Comparison of ENCODE assay signal across 22 mouse cellular contexts in genomic region chr2:36040872-36041271, GRCm38 (mm10). TPM values are rescaled to one million over a fixed set of nuclear protein-coding genes. Genes with fewer than 3 reads are reported as not detected.
DNase-seq lines count a peak whose midpoint lies in the region; ATAC-seq and TF ChIP-seq lines count a peak whose summit lies in the region.
"Had no signal": no experiment of that assay in that cellular context is flagged by ENCODE, and none has a peak within 500 bp of the region (broad histone marks: within the 10 kb centered on the region; RNA-seq: fewer than 3 reads in every experiment).

No protein-coding gene starts in this region.

- no peaks in the 10 kb centered on the region for H3K27me3 ChIP-seq in heart, embryonic 12.5 days (replicated peaks)
- no peaks in the 10 kb centered on the region for H3K27me3 ChIP-seq in liver, adult 2 months (ENCODE audit: control insufficient read depth, insufficient read depth, low read length)
- no peaks in the 10 kb centered on the region for H3K27me3 ChIP-seq in liver, embryonic 12.5 days (replicated peaks)
- H3K27me3 ChIP-seq in MEL (ENCODE audit: control insufficient read depth in 1 of 2, insufficient read depth in 2 of 2, low read length in 2 of 2), result no peaks in the 10 kb centered on the region
- H3K27me3 ChIP-seq in splenic B cell, adult 2 months (ENCODE audit: control insufficient read depth, insufficient read depth, low read length, poor library complexity, severe bottlenecking), result no peaks in the 10 kb centered on the region
- H3K27me3 ChIP-seq: midbrain, embryonic 12.5 days; neural tube, embryonic 13.5 days had no signal

- no peak for TF ChIP-seq RAD21 in MEL (IDR thresholded peaks at IDR 0.05; ENCODE audit: low read depth, low read length)

- H3K36me3 ChIP-seq in heart, embryonic 12.5 days, result peaks cover 60% of the 10 kb centered on the region
- peaks cover 32% of the 10 kb centered on the region for H3K36me3 ChIP-seq in liver, adult 2 months (ENCODE audit: control insufficient read depth, insufficient read depth, low read length)
- H3K36me3 ChIP-seq in liver, embryonic 12.5 days, result peaks cover 80% of the 10 kb centered on the region
- H3K36me3 ChIP-seq in MEL (ENCODE audit: control insufficient read depth in 1 of 2, insufficient read depth in 2 of 2, low read length in 2 of 2), result peaks cover 10 to 22% of the 10 kb centered on the region in 2 experiments
- peaks cover 7% of the 10 kb centered on the region for H3K36me3 ChIP-seq in splenic B cell, adult 2 months (ENCODE audit: control insufficient read depth, insufficient read depth, low read length, poor library complexity, severe bottlenecking)

- no peak overlapping the region for H3K27ac ChIP-seq in heart, embryonic 12.5 days (ENCODE audit: poor library complexity, severe bottlenecking)
- H3K27ac ChIP-seq in liver, adult 2 months (replicated peaks; ENCODE audit: insufficient read depth, low read depth, low read length), result peak overlapping the region; percentile 2; the same call in 1 of the 2 replicates
- H3K27ac ChIP-seq in liver, embryonic 12.5 days, result no peak overlapping the region
- H3K27ac ChIP-seq in MEL (ENCODE audit: control insufficient read depth, low read depth, low read length), result no peak overlapping the region
- H3K27ac ChIP-seq: hindbrain, embryonic 10.5 days; liver, embryonic 14.5 days; macrophage; midbrain, embryonic 12.5 days; neural tube, embryonic 13.5 days had no signal

- no peak overlapping the region for H3K4me2 ChIP-seq in heart, embryonic 12.5 days
- H3K4me2 ChIP-seq in liver, embryonic 12.5 days, result no peak overlapping the region
- H3K4me2 ChIP-seq: midbrain, embryonic 12.5 days; neural tube, embryonic 13.5 days had no signal

- H3K9me3 ChIP-seq in heart, embryonic 12.5 days (replicated peaks), result no peaks in the 10 kb centered on the region
- H3K9me3 ChIP-seq in liver, embryonic 12.5 days (replicated peaks), result no peaks in the 10 kb centered on the region
- H3K9me3 ChIP-seq in MEL (replicated peaks; ENCODE audit: insufficient read depth, low read length), result no peaks in the 10 kb centered on the region
- H3K9me3 ChIP-seq: hindbrain, embryonic 10.5 days; midbrain, embryonic 12.5 days; neural tube, embryonic 13.5 days had no signal

- no peak for TF ChIP-seq EP300 in MEL (IDR thresholded peaks at IDR 0.05; ENCODE audit: low read depth in 1 of 2, low read length in 2 of 2)

- intact Hi-C loops in heart, postnatal 14 days (cut with DNase I), result no loop called here

- peaks cover 27% of the 10 kb centered on the region for H3K4me1 ChIP-seq in heart, embryonic 12.5 days (replicated peaks)
- peaks cover 25% of the 10 kb centered on the region for H3K4me1 ChIP-seq in liver, adult 2 months (ENCODE audit: control insufficient read depth, insufficient read depth, low read length)
- H3K4me1 ChIP-seq in liver, embryonic 12.5 days, result peaks cover 35% of the 10 kb centered on the region
- peaks cover 0 to 5% of the 10 kb centered on the region in 2 experiments; a peak in 1 of 4 replicates for H3K4me1 ChIP-seq in MEL (ENCODE audit: control insufficient read depth in 1 of 2, insufficient read depth in 2 of 2, low read length in 2 of 2)
- H3K4me1 ChIP-seq: hindbrain, embryonic 10.5 days; midbrain, embryonic 12.5 days had no signal

- no peak for TF ChIP-seq CTCF in liver, adult 2 months (IDR thresholded peaks at IDR 0.05; ENCODE audit: low read depth, low read length)
- no peak for TF ChIP-seq CTCF in MEL (IDR thresholded peaks at IDR 0.05 in 2 of 3, conservative IDR thresholded peaks at IDR 0.05 in 1 of 3; ENCODE audit: control insufficient read depth in 1 of 3, insufficient read depth in 1 of 3, low read depth in 2 of 3, low read length in 3 of 3, poor library complexity in 1 of 3, severe bottlenecking in 1 of 3)

- no peak for ATAC-seq in heart, embryonic 12.5 days (ENCODE audit: insufficient number of reproducible peaks, low FRiP score)
- ATAC-seq in liver, embryonic 12.5 days, result no peak
- no peak for ATAC-seq in erythroid progenitor cell, adult 5-6 weeks (replicated peaks; ENCODE audit: low FRiP score, poor library complexity, severe bottlenecking)
- ATAC-seq: CD4-positive, CD25-positive, alpha-beta regulatory T cell, adult 4 months; forebrain, postnatal 0 days had no signal

- TF ChIP-seq POLR2A in liver, adult 2 months (IDR thresholded peaks at IDR 0.05; ENCODE audit: extremely low read depth, insufficient read depth, low read length), result no peak
- no peak for TF ChIP-seq POLR2A in MEL (IDR thresholded peaks at IDR 0.05; ENCODE audit: control insufficient read depth in 1 of 2, insufficient read depth in 1 of 2, low read depth in 1 of 2, low read length in 2 of 2, poor library complexity in 1 of 2)

- 53% methylated on average over 1 of the region's 1 CpGs for WGBS in heart, embryonic 12.5 days
- 62% methylated on average over 1 of the region's 1 CpGs for WGBS in liver, adult 2 months
- WGBS in liver, embryonic 12.5 days (ENCODE audit: insufficient replicate concordance), result 48% methylated on average over 1 of the region's 1 CpGs

- H3K79me2 ChIP-seq in liver, adult 2 months (ENCODE audit: control insufficient read depth, insufficient read depth, low read length), result peaks cover 22% of the 10 kb centered on the region; the same call in 1 of the 2 replicates
- peaks cover 16% of the 10 kb centered on the region; the same call in 1 of the 2 replicates for H3K79me2 ChIP-seq in MEL (ENCODE audit: control insufficient read depth, insufficient read depth, low read length, poor library complexity)

- no peak overlapping the region for H3K4me3 ChIP-seq in heart, embryonic 12.5 days
- no peak overlapping the region for H3K4me3 ChIP-seq in liver, adult 2 months (ENCODE audit: insufficient read depth, low read depth, low read length)
- no peak overlapping the region for H3K4me3 ChIP-seq in liver, embryonic 12.5 days
- no peak overlapping the region for H3K4me3 ChIP-seq in MEL (ENCODE audit: control insufficient read depth in 1 of 2, insufficient read depth in 1 of 2, low read depth in 2 of 2, low read length in 2 of 2)
- H3K4me3 ChIP-seq: erythroblast, embryonic 14.5 days; hindbrain, embryonic 10.5 days; midbrain, embryonic 12.5 days; neural tube, embryonic 13.5 days had no signal

- DNase-seq in heart, postnatal 14 days, result no peak
- no peak for DNase-seq in liver, adult 2 months (ENCODE audit: extremely low read depth, low read depth, low spot score)
- peak; percentile 65 for DNase-seq in MEL (ENCODE audit: low read depth, low spot score)
- peak; percentile 12 for DNase-seq in splenic B cell, adult 2 months (ENCODE audit: low read depth, low spot score)
- DNase-seq: cerebellum, adult 8-10 months; forebrain, postnatal 0 days; thymus, postnatal 36 days had no signal

- H3K9ac ChIP-seq in heart, embryonic 12.5 days, result peak overlapping the region; percentile 39; the same call in 1 of the 2 replicates
- peak overlapping the region; percentile 34; the same call in 1 of the 2 replicates for H3K9ac ChIP-seq in liver, adult 2 months (ENCODE audit: low read depth, low read length)
- no peak overlapping the region for H3K9ac ChIP-seq in liver, embryonic 12.5 days
- no peak overlapping the region for H3K9ac ChIP-seq in MEL (ENCODE audit: control insufficient read depth, low read depth, low read length, poor library complexity, severe bottlenecking)
- H3K9ac ChIP-seq: forebrain, postnatal 0 days; liver, embryonic 14.5 days; midbrain, embryonic 12.5 days; neural tube, embryonic 13.5 days had no signal

TF ChIP-seq in MEL, 35 proteins besides CTCF, POLR2A, EP300 and RAD21:
- no peak for TF ChIP-seq ELF1 (IDR thresholded peaks at IDR 0.05; ENCODE audit: low read depth, low read length)

RNA-seq across cellular contexts. Expression of gene Ndufa8, which starts 8.3 kb away (rescaled TPM):
- polyA plus RNA-seq in heart, embryonic 12.5 days (2016; fragmentation: Nextera tagmentation; extraction: Ambion mirVana), result 287 and 300 TPM in 2 replicates
- 100 to 1,000 TPM; 603 TPM for total RNA-seq in heart, postnatal 14 days (2021)
- total RNA-seq in liver, adult 2 months (2014; rRNA removed), result 87.0 and 90.9 TPM in 2 replicates
- 86.2 and 96.3 TPM in 2 replicates for polyA plus RNA-seq in liver, adult 2 months (2012; rRNA removed)
- 155 and 162 TPM in 2 replicates for polyA plus RNA-seq in liver, embryonic 12.5 days (2016; fragmentation: Nextera tagmentation; extraction: Ambion mirVana)
- 167 and 186 TPM in 2 replicates for total RNA-seq in MEL (2012; rRNA removed)
- 100 to 1,000 TPM in 1 of 2 experiments, not detected in 1; 357 TPM for polyA plus RNA-seq in MEL (2012; ENCODE audit: insufficient read depth in 1 of 2, insufficient read length in 2 of 2, low read depth in 1 of 2, low replicate concordance in 2 of 2, missing spikeins in 1 of 2)
- total RNA-seq in erythroid progenitor cell, adult 5-6 weeks (2015; ENCODE audit: low replicate concordance), result 10.1 and 21.6 TPM in 2 replicates
- 16.4 and 26.1 TPM in 2 replicates for total RNA-seq in erythroid progenitor cell, adult 5-6 weeks (2017; ENCODE audit: low replicate concordance)

RNA-seq across cellular contexts. Expression of gene Morn5, which starts 8.4 kb away (rescaled TPM):
- not detected in 2 replicates for polyA plus RNA-seq in heart, embryonic 12.5 days (2016; fragmentation: Nextera tagmentation; extraction: Ambion mirVana)
- not detected for total RNA-seq in heart, postnatal 14 days (2021)
- total RNA-seq in liver, adult 2 months (2014; rRNA removed), result not detected in 2 replicates
- not detected in 2 replicates for polyA plus RNA-seq in liver, adult 2 months (2012; rRNA removed)
- 0.18 TPM in 1 of 2 replicates, not detected in the other for polyA plus RNA-seq in liver, embryonic 12.5 days (2016; fragmentation: Nextera tagmentation; extraction: Ambion mirVana)
- total RNA-seq in MEL (2012; rRNA removed), result 0.81 and 0.98 TPM in 2 replicates
- polyA plus RNA-seq in MEL (2012; ENCODE audit: insufficient read depth in 1 of 2, insufficient read length in 2 of 2, low read depth in 1 of 2, low replicate concordance in 2 of 2, missing spikeins in 1 of 2), result 1 to 10 TPM in 1 of 2 experiments, not detected in 1; 1.3 TPM
- total RNA-seq in erythroid progenitor cell, adult 5-6 weeks (2015; ENCODE audit: low replicate concordance), result not detected in 2 replicates
- not detected in 2 replicates for total RNA-seq in erythroid progenitor cell, adult 5-6 weeks (2017; ENCODE audit: low replicate concordance)
- total RNA-seq: heart, adult 8-10 months; monocyte, adult 5-6 weeks had no signal
- polyA plus RNA-seq: CD4-positive, CD25-positive, alpha-beta regulatory T cell, adult 4 months; embryonic facial prominence, embryonic 11.5 days; erythroblast, embryonic 14.5 days; limb, embryonic 11.5 days; liver, embryonic 14.5 days; macrophage; small intestine, adult 2 months had no signal

Comparison
In these comparisons a context has a peak if more than half of its experiments do, and no peak if none do; other contexts are left out.
1. H3K9ac ChIP-seq: peak in heart, embryonic 12.5 days (single experiment) and liver, adult 2 months (single experiment); none in liver, embryonic 12.5 days (single experiment) and MEL (single experiment).
2. DNase-seq: peak in MEL (single experiment) and splenic B cell, adult 2 months (single experiment); none in heart, postnatal 14 days (0 of 2) and liver, adult 2 months (single experiment).